Mouse (Mus musculus) myocyte (in vitro differentiated cells): ENCODE data around the gene Bcas3. TPM values are rescaled to one million over a fixed set of nuclear protein-coding genes. Genes with fewer than 3 reads are reported as not detected.

ENCODE experiments used
- H3K27me3 ChIP-seq: one replicate; pipeline ENCODE4 v1.6.1; 2011; ENCODE audit not compliant: control insufficient read depth, insufficient read depth, insufficient read length
- H3K36me3 ChIP-seq: one replicate; pipeline ENCODE4 v1.6.1; 2011; ENCODE audit not compliant: control insufficient read depth, insufficient read depth
- H3K4me2 ChIP-seq: one replicate; pipeline ENCODE4 v1.6.1; 2011; ENCODE audit warnings: low read depth, control low read depth
- H3K4me3 ChIP-seq: one replicate; pipeline ENCODE4 v1.5.1; 2011; ENCODE audit warnings: mild to moderate bottlenecking, control low read depth, moderate library complexity
- H3K79me2 ChIP-seq: one replicate; pipeline ENCODE4 v1.6.1; 2011; ENCODE audit not compliant: control insufficient read depth, insufficient read depth
- H3ac ChIP-seq: one replicate; pipeline ENCODE4 v1.6.1; 2011; ENCODE audit not compliant: control insufficient read depth, insufficient read length
- CEBPB ChIP-seq: IDR thresholded peaks from 2 replicates; pipeline ENCODE4 v1.6.1; 2011; ENCODE audit warnings: mild to moderate bottlenecking, moderate library complexity; ENCODE audit not compliant: poor library complexity, insufficient read depth, severe bottlenecking
- E2F4 ChIP-seq: IDR thresholded peaks from one replicate; pipeline ENCODE4 v1.6.1; 2011; ENCODE audit warnings: mild to moderate bottlenecking, control low read depth, moderate library complexity; ENCODE audit not compliant: insufficient read depth
- MAX ChIP-seq: IDR thresholded peaks from one replicate; pipeline ENCODE4 v1.6.1; 2011; ENCODE audit warnings: low read depth, mild to moderate bottlenecking, control low read depth
- MYOD1 ChIP-seq, 3 experiments: IDR thresholded peaks; one replicate each; pipeline ENCODE4 v1.6.1; 2011; ENCODE audit warnings: control low read depth in 2 of 3, low read depth in 2 of 3, mild to moderate bottlenecking in 2 of 3, moderate library complexity in 1 of 3; ENCODE audit not compliant: insufficient read length in 2 of 3, control insufficient read depth in 1 of 3
- MYOG ChIP-seq, 3 experiments: IDR thresholded peaks; one replicate each; pipeline ENCODE4 v1.6.1; 2011; ENCODE audit warnings: control low read depth in 2 of 3, low read depth in 2 of 3, mild to moderate bottlenecking in 2 of 3; ENCODE audit not compliant: insufficient read length in 2 of 3, control insufficient read depth in 1 of 3, insufficient read depth in 1 of 3
- POLR2A ChIP-seq: IDR thresholded peaks from one replicate; pipeline ENCODE4 v1.6.1; 2011; ENCODE audit warnings: low read depth, mild to moderate bottlenecking, control low read depth, moderate library complexity; ENCODE audit not compliant: insufficient read length
- POLR2AphosphoS2 ChIP-seq: IDR thresholded peaks from one replicate; pipeline ENCODE4 v1.6.1; 2011; ENCODE audit warnings: low read depth, control low read depth; ENCODE audit not compliant: insufficient read length
- REST ChIP-seq: IDR thresholded peaks from one replicate; pipeline ENCODE4 v1.6.1; 2011; ENCODE audit warnings: mild to moderate bottlenecking, control low read depth, moderate library complexity; ENCODE audit not compliant: insufficient read depth, insufficient read length
- SRF ChIP-seq: IDR thresholded peaks from one replicate; pipeline ENCODE4 v1.6.1; 2011; ENCODE audit warnings: low read depth; ENCODE audit not compliant: control insufficient read depth, insufficient read length
- TCF12 ChIP-seq: IDR thresholded peaks from one replicate; pipeline ENCODE4 v1.6.1; 2011; ENCODE audit warnings: mild to moderate bottlenecking, control low read depth; ENCODE audit not compliant: poor library complexity, insufficient read depth, severe bottlenecking
- TCF3 ChIP-seq: IDR thresholded peaks from one replicate; pipeline ENCODE4 v1.6.1; 2011; ENCODE audit warnings: low read depth, control low read depth; ENCODE audit not compliant: insufficient read length
- USF1 ChIP-seq: IDR thresholded peaks from one replicate; pipeline ENCODE4 v1.6.1; 2011; ENCODE audit warnings: low read depth, mild to moderate bottlenecking, control low read depth, moderate library complexity
- polyA plus RNA-seq: library from polyadenylated mRNA; unstranded; fragments of >200 nt; fragmentation: generic; extraction: Trizol; gene quantifications from one replicate; pipeline ENCODE4 v1.2.1, GENCODE M21; 2012; ENCODE audit warnings: missing spikeins

Bcas3 gene
- polyA plus RNA-seq, 1 experiment: 30.1 TPM

- TF ChIP-seq E2F4 (no peak), MYOD1 (IDR thresholded peaks at IDR 0.05; ENCODE audit: control insufficient read depth in 1 of 3, insufficient read length in 2 of 3, low read depth in 2 of 3) (no peak), USF1 (no peak), CEBPB (peak; percentile 28; the same call in 1 of the 2 replicates)
- H3K27me3 ChIP-seq: no peaks in the 10 kb centered on the region
- H3K4me3 ChIP-seq: no peak overlapping the region
- peaks cover 6% of the 10 kb centered on the region for H3K36me3 ChIP-seq
- no peaks in the 10 kb centered on the region for H3K79me2 ChIP-seq
- peak overlapping the region; percentile 62 for H3K4me2 ChIP-seq
- no peak overlapping the region for H3ac ChIP-seq
Observed at GRCm38 (mm10) chr11:85367823-85368222, 14.9 kb downstream of the Bcas3 start.

DNA sequence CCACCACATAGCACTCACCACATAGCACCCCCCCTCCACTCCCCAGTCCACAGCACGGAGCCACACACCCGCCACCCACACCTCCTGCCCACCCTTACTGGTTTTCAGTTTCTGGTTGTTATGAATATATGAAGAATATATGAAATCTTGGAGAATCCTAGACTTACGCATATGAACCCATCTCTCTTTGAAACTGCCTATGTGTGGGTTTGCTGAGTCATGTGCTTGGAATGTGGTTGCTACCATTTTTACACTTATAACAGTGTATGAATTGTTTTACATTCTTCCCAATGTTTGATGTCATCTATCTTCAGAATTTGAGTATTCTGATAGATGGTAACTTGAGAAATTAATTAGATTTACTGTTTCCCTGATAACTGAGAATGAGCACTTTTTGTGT, 26.1 kb downstream of the Bcas3 start:
- no peak overlapping the region for H3K4me3 ChIP-seq
- H3K79me2 ChIP-seq: no peaks in the 10 kb centered on the region
- TF ChIP-seq POLR2AphosphoS2: no peak
- TF ChIP-seq E2F4: no peak
- TF ChIP-seq USF1: no peak
- TF ChIP-seq TCF3: no peak
- TF ChIP-seq TCF12: no peak
- no peak for TF ChIP-seq POLR2A
- TF ChIP-seq MAX: no peak
- TF ChIP-seq CEBPB: no peak
- TF ChIP-seq SRF: no peak
- TF ChIP-seq REST: no peak
- no peak for TF ChIP-seq MYOG (IDR thresholded peaks at IDR 0.05; ENCODE audit: control insufficient read depth in 1 of 3, insufficient read depth in 1 of 3, insufficient read length in 2 of 3, low read depth in 2 of 3)
- TF ChIP-seq MYOD1 (IDR thresholded peaks at IDR 0.05; ENCODE audit: control insufficient read depth in 1 of 3, insufficient read length in 2 of 3, low read depth in 2 of 3): no peak
- H3K4me2 ChIP-seq: peak overlapping the region; percentile 30
- H3ac ChIP-seq: no peak overlapping the region
- H3K36me3 ChIP-seq: no peaks in the 10 kb centered on the region
- no peaks in the 10 kb centered on the region for H3K27me3 ChIP-seq

- Histone ChIP-seq H3K79me2 (no peaks in the 10 kb centered on the region), H3K36me3 (no peaks in the 10 kb centered on the region), H3K4me3 (no peak overlapping the region), H3K4me2 (peak overlapping the region; percentile 22), H3K27me3 (no peaks in the 10 kb centered on the region), H3ac (no peak overlapping the region)
- TF ChIP-seq CEBPB: no peak
- TF ChIP-seq MYOD1 (IDR thresholded peaks at IDR 0.05; ENCODE audit: control insufficient read depth in 1 of 3, insufficient read length in 2 of 3, low read depth in 2 of 3): no peak
- TF ChIP-seq REST: no peak
- TF ChIP-seq E2F4: no peak
- TF ChIP-seq POLR2A: no peak
- TF ChIP-seq USF1: no peak
- TF ChIP-seq MAX: no peak
- TF ChIP-seq TCF12: no peak
- TF ChIP-seq TCF3: no peak
- no peak for TF ChIP-seq MYOG (IDR thresholded peaks at IDR 0.05; ENCODE audit: control insufficient read depth in 1 of 3, insufficient read depth in 1 of 3, insufficient read length in 2 of 3, low read depth in 2 of 3)
- no peak for TF ChIP-seq SRF
- TF ChIP-seq POLR2AphosphoS2: no peak
Observed at GRCm38 (mm10) chr11:85380046-85380445, 27.1 kb downstream of the Bcas3 start.

DNA sequence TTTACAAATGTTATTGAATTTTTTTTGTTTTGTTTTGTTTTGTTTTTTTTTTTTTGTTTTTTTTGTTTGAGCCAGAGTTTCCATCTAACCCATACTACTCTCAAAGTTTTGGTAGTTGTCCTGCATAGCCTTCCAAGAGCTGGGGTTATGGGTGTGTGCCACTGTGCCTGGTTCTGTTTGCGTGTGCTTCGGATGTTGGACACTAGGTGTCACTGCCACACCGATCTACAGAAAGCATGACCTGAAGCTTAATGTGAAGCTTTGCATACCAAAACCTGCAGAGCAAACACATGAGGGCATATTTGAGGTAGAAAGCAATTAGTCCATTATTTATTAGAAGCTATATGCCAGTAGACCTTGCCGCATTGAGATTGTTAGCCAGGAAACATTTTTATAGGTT, 29.1 kb downstream of the Bcas3 start:
- Histone ChIP-seq H3K4me3 (no peak overlapping the region), H3K36me3 (no peaks in the 10 kb centered on the region), H3K4me2 (no peak overlapping the region), H3ac (no peak overlapping the region), H3K79me2 (no peaks in the 10 kb centered on the region), H3K27me3 (no peaks in the 10 kb centered on the region)
- TF ChIP-seq CEBPB (no peak), REST (no peak), MAX (no peak), TCF3 (no peak), MYOG (IDR thresholded peaks at IDR 0.05; ENCODE audit: control insufficient read depth in 1 of 3, insufficient read depth in 1 of 3, insufficient read length in 2 of 3, low read depth in 2 of 3) (no peak)

GRCm38 (mm10) chr11:85383975-85384821, 31.2 kb downstream of the Bcas3 start:
- H3K4me2 ChIP-seq: peak overlapping the region; percentile 58
- H3K36me3 ChIP-seq: no peaks in the 10 kb centered on the region
- no peak for TF ChIP-seq SRF
- no peak for TF ChIP-seq MAX
- TF ChIP-seq TCF3: no peak
- TF ChIP-seq E2F4: no peak
- TF ChIP-seq USF1: no peak
- no peak for TF ChIP-seq POLR2A
- TF ChIP-seq POLR2AphosphoS2: no peak
- no peak for TF ChIP-seq TCF12
- no peak for TF ChIP-seq REST
- TF ChIP-seq CEBPB: 0 out of 2 replicates have a peak, but pooled peaks have one; percentile 6
- TF ChIP-seq MYOG (IDR thresholded peaks at IDR 0.05; ENCODE audit: control insufficient read depth in 1 of 3, insufficient read depth in 1 of 3, insufficient read length in 2 of 3, low read depth in 2 of 3): no peak
- peak; percentile 7 to 61 (median 37) for TF ChIP-seq MYOD1 (IDR thresholded peaks at IDR 0.05; ENCODE audit: control insufficient read depth in 1 of 3, insufficient read length in 2 of 3, low read depth in 2 of 3)
- H3K4me3 ChIP-seq: no peak overlapping the region
- no peak overlapping the region for H3ac ChIP-seq
- no peaks in the 10 kb centered on the region for H3K79me2 ChIP-seq
- no peaks in the 10 kb centered on the region for H3K27me3 ChIP-seq
